Mouse (Mus musculus): ENCODE data around the gene Dzip1. TPM values are rescaled to one million over a fixed set of nuclear protein-coding genes. Genes with fewer than 3 reads are reported as not detected.

Dzip1 gene
- polyA plus RNA-seq, 1 experiment from 2014 or later = 16.4 TPM

- Histone ChIP-seq H3K9ac (ENCODE audit: low read length) (no peak overlapping the region), H3K27me3 (replicated peaks; ENCODE audit: control insufficient read depth, insufficient read depth, low read length) (no peaks in the 10 kb centered on the region), H3K9me3 (ENCODE audit: control insufficient read depth, low read length) (no peaks in the 10 kb centered on the region), H3K4me2 (ENCODE audit: low read length) (no peak overlapping the region), H3K27ac (ENCODE audit: low read depth) (no peak overlapping the region), H3K4me3 (ENCODE audit: low read depth, low read length) (no peak overlapping the region), H3K4me1 (replicated peaks; ENCODE audit: control insufficient read depth, insufficient read depth, low read length) (no peaks in the 10 kb centered on the region), H3K36me3 (ENCODE audit: control insufficient read depth, insufficient read depth, low read length) (no peaks in the 10 kb centered on the region)
- DNase-seq (ENCODE audit: low spot score) (no peak), ATAC-seq (replicated peaks; ENCODE audit: low FRiP score, low TSS enrichment, low read depth) (0 out of 2 replicates have a peak, but pooled peaks have one; percentile 35)
- WGBS = 94% methylated on average over 1 of the region's 1 CpGs
Measured at GRCm38 (mm10) chr14:118840027-118840426, 85.2 kb downstream of the Dzip1 start.

- H3K9ac ChIP-seq (ENCODE audit: low read length) = no peak overlapping the region
- H3K4me2 ChIP-seq (ENCODE audit: low read length) = no peak overlapping the region
- H3K9me3 ChIP-seq (ENCODE audit: control insufficient read depth, low read length) = no peaks in the 10 kb centered on the region
- H3K27me3 ChIP-seq (replicated peaks; ENCODE audit: control insufficient read depth, insufficient read depth, low read length) = no peaks in the 10 kb centered on the region
- H3K36me3 ChIP-seq (ENCODE audit: control insufficient read depth, insufficient read depth, low read length) = no peaks in the 10 kb centered on the region
- H3K4me1 ChIP-seq (replicated peaks; ENCODE audit: control insufficient read depth, insufficient read depth, low read length) = no peaks in the 10 kb centered on the region
- DNase-seq (ENCODE audit: low spot score) = no peak
- H3K27ac ChIP-seq (ENCODE audit: low read depth) = no peak overlapping the region
- WGBS = 65% methylated on average over 5 of the region's 5 CpGs
- no peak overlapping the region for H3K4me3 ChIP-seq (ENCODE audit: low read depth, low read length)
- ATAC-seq (replicated peaks; ENCODE audit: low FRiP score, low TSS enrichment, low read depth) = no peak
Measured at GRCm38 (mm10) chr14:118839416-118839815, 85.8 kb downstream of the Dzip1 start.

DNA sequence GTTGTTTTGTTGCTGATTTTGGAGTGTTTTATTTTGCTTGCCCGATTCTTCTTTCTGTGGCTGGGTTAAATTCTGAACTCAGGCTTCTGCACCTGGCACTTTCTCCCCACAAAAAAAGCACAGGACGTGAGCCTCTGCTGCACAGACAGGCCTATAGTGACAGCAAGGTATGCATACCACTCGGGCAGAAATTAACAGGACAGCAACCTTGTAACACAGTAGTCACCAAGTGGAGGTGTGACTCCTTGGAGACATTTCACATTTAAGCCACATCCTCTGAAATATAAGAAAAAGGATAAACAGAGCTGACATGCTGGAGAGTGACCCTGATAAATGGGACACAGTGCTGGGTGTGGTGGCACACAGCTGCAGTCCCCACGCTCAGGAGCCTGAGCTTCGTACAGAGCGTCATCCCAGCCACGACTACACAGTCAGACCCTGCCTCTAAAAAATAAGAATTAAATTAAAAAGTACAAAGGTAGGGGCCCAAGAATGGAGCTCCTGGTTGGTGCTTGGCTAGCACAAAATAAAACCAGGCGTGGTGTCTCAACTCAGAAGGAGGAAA is 86.6 kb downstream of the Dzip1 start:
- Histone ChIP-seq H3K36me3 (ENCODE audit: control insufficient read depth, insufficient read depth, low read length) (no peaks in the 10 kb centered on the region), H3K9ac (ENCODE audit: low read length) (no peak overlapping the region), H3K27me3 (replicated peaks; ENCODE audit: control insufficient read depth, insufficient read depth, low read length) (no peaks in the 10 kb centered on the region), H3K27ac (ENCODE audit: low read depth) (no peak overlapping the region), H3K4me2 (ENCODE audit: low read length) (no peak overlapping the region), H3K4me1 (replicated peaks; ENCODE audit: control insufficient read depth, insufficient read depth, low read length) (no peaks in the 10 kb centered on the region), H3K4me3 (ENCODE audit: low read depth, low read length) (no peak overlapping the region), H3K9me3 (ENCODE audit: control insufficient read depth, low read length) (no peaks in the 10 kb centered on the region)
- ATAC-seq (replicated peaks; ENCODE audit: low FRiP score, low TSS enrichment, low read depth) (no peak), DNase-seq (ENCODE audit: low spot score) (no peak)
- WGBS = 65% methylated on average over 8 of the region's 8 CpGs

DNA sequence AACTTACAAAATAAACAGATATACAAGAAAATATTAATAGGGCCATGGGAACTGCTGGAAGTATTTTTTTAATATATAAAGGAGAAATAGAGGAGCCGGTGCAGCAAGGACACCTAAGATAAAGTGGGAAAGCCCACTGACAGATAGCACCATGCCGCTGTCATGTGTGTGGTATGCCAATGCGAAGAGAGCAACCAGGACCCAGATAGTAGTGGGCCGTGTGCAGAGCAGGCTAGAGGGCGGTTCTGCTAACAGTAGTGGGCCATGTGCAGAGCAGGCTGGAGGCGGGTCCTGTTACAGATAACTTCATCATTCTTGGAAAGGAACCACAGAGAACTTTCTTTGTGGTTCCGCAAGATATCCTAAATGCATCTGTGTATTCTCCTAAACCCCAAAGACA is 88.5 kb downstream of the Dzip1 start:
- H3K27ac ChIP-seq (ENCODE audit: low read depth) = no peak overlapping the region

GRCm38 (mm10) chr14:118836145-118836544 is 89.1 kb downstream of the Dzip1 start:
- 83% methylated on average over 11 of the region's 11 CpGs for WGBS
- no peaks in the 10 kb centered on the region for H3K36me3 ChIP-seq (ENCODE audit: control insufficient read depth, insufficient read depth, low read length)
- no peak overlapping the region for H3K27ac ChIP-seq (ENCODE audit: low read depth)
- no peaks in the 10 kb centered on the region for H3K4me1 ChIP-seq (replicated peaks; ENCODE audit: control insufficient read depth, insufficient read depth, low read length)
- no peaks in the 10 kb centered on the region for H3K9me3 ChIP-seq (ENCODE audit: control insufficient read depth, low read length)
- no peak overlapping the region for H3K4me3 ChIP-seq (ENCODE audit: low read depth, low read length)
- DNase-seq (ENCODE audit: low spot score) = no peak
- no peaks in the 10 kb centered on the region for H3K27me3 ChIP-seq (replicated peaks; ENCODE audit: control insufficient read depth, insufficient read depth, low read length)
- no peak overlapping the region for H3K9ac ChIP-seq (ENCODE audit: low read length)
- no peak for ATAC-seq (replicated peaks; ENCODE audit: low FRiP score, low TSS enrichment, low read depth)
- H3K4me2 ChIP-seq (ENCODE audit: low read length) = no peak overlapping the region

More for the DNA sequence above, 88.5 kb downstream of the Dzip1 start:
- no peak overlapping the region for H3K4me2 ChIP-seq (ENCODE audit: low read length)
- ATAC-seq (replicated peaks; ENCODE audit: low FRiP score, low TSS enrichment, low read depth) = no peak
- H3K4me3 ChIP-seq (ENCODE audit: low read depth, low read length) = no peak overlapping the region
- no peaks in the 10 kb centered on the region for H3K36me3 ChIP-seq (ENCODE audit: control insufficient read depth, insufficient read depth, low read length)
- no peaks in the 10 kb centered on the region for H3K4me1 ChIP-seq (replicated peaks; ENCODE audit: control insufficient read depth, insufficient read depth, low read length)
- DNase-seq (ENCODE audit: low spot score) = no peak
- H3K9ac ChIP-seq (ENCODE audit: low read length) = no peak overlapping the region
- no peaks in the 10 kb centered on the region for H3K27me3 ChIP-seq (replicated peaks; ENCODE audit: control insufficient read depth, insufficient read depth, low read length)
- WGBS = 84% methylated on average over 7 of the region's 7 CpGs
- no peaks in the 10 kb centered on the region for H3K9me3 ChIP-seq (ENCODE audit: control insufficient read depth, low read length)

DNA sequence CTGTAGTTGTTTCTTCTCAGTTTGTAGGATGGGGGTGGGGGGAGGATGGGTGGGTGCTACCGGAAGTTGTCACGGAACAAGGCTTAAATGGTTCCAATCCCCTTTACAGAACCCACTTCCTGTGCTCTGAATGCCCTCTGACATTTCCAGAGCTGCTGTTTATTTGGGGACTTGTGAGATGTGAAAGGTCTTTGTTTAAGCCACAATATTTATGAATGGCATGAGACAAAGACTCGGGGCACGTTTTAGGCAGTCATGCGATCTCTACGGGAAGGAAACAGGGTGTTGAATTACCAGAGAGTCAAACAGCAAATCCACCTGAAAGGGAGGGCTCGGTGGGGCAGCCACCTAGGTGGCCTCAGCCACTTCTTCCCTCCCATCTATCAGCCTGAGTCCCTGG is 90.9 kb downstream of the Dzip1 start:
- no peaks in the 10 kb centered on the region for H3K36me3 ChIP-seq (ENCODE audit: control insufficient read depth, insufficient read depth, low read length)
- DNase-seq (ENCODE audit: low spot score) (no peak), ATAC-seq (replicated peaks; ENCODE audit: low FRiP score, low TSS enrichment, low read depth) (no peak)
- H3K4me1 ChIP-seq (replicated peaks; ENCODE audit: control insufficient read depth, insufficient read depth, low read length) = no peaks in the 10 kb centered on the region
- H3K27ac ChIP-seq (ENCODE audit: low read depth) = no peak overlapping the region
- no peak overlapping the region for H3K4me2 ChIP-seq (ENCODE audit: low read length)
- WGBS = 12% methylated on average over 7 of the region's 7 CpGs
- H3K9ac ChIP-seq (ENCODE audit: low read length) = no peak overlapping the region
- no peaks in the 10 kb centered on the region for H3K27me3 ChIP-seq (replicated peaks; ENCODE audit: control insufficient read depth, insufficient read depth, low read length)
- no peak overlapping the region for H3K4me3 ChIP-seq (ENCODE audit: low read depth, low read length)
- no peaks in the 10 kb centered on the region for H3K9me3 ChIP-seq (ENCODE audit: control insufficient read depth, low read length)

GRCm38 (mm10) chr14:118833241-118833640 is 92.0 kb downstream of the Dzip1 start:
- Histone ChIP-seq H3K4me2 (ENCODE audit: low read length) (no peak overlapping the region), H3K4me3 (ENCODE audit: low read depth, low read length) (no peak overlapping the region), H3K9me3 (ENCODE audit: control insufficient read depth, low read length) (no peaks in the 10 kb centered on the region), H3K4me1 (replicated peaks; ENCODE audit: control insufficient read depth, insufficient read depth, low read length) (no peaks in the 10 kb centered on the region), H3K9ac (ENCODE audit: low read length) (no peak overlapping the region), H3K36me3 (ENCODE audit: control insufficient read depth, insufficient read depth, low read length) (no peaks in the 10 kb centered on the region), H3K27ac (ENCODE audit: low read depth) (no peak overlapping the region), H3K27me3 (replicated peaks; ENCODE audit: control insufficient read depth, insufficient read depth, low read length) (no peaks in the 10 kb centered on the region)
- 90% methylated on average over 6 of the region's 6 CpGs for WGBS
- DNase-seq (ENCODE audit: low spot score) (no peak), ATAC-seq (replicated peaks; ENCODE audit: low FRiP score, low TSS enrichment, low read depth) (no peak)

GRCm38 (mm10) chr14:118831597-118831996 is 93.7 kb downstream of the Dzip1 start:
- no peak for DNase-seq (ENCODE audit: low spot score)
- Histone ChIP-seq H3K27me3 (replicated peaks; ENCODE audit: control insufficient read depth, insufficient read depth, low read length) (no peaks in the 10 kb centered on the region), H3K4me2 (ENCODE audit: low read length) (no peak overlapping the region), H3K9ac (ENCODE audit: low read length) (no peak overlapping the region), H3K4me3 (ENCODE audit: low read depth, low read length) (no peak overlapping the region), H3K4me1 (replicated peaks; ENCODE audit: control insufficient read depth, insufficient read depth, low read length) (no peaks in the 10 kb centered on the region), H3K27ac (ENCODE audit: low read depth) (no peak overlapping the region), H3K9me3 (ENCODE audit: control insufficient read depth, low read length) (no peaks in the 10 kb centered on the region), H3K36me3 (ENCODE audit: control insufficient read depth, insufficient read depth, low read length) (no peaks in the 10 kb centered on the region)
- 63% methylated on average over 4 of the region's 4 CpGs for WGBS
- ATAC-seq (replicated peaks; ENCODE audit: low FRiP score, low TSS enrichment, low read depth) = no peak

DNA sequence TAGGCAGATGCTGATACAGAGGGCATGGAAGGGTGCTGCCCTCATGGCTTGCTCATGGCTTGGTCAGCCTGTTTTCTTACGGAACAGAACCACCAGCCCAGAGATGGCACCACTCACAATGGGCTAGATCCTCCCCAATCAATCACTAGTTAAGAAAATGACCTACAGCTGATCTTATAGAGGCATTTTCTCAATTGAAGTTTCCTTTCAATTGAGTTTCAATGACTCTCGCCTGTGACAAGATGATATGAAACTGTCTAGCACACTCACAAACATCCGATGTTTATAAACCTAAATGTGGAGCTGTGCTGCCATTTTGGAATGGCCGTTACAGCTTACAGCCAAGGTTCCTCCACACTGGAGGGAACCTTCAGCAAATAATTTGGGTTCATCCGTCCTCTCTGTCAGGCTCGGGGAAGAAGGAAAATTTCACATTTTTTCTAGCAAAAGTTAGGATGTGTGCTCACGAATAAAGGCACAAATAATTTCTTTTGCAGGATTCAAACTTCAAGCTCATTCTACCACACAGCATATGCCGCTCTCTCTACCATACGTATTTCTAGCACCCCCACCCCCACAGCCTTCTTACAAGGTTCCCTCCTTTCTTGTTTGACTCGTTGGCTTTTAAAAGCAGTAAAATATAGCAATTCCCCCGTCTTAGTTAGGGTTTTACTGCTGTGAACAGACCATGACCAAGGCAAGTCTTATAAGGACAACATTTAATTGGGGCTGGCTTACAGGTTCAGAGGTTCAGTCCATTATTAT is 95.7 kb downstream of the Dzip1 start:
- Histone ChIP-seq H3K4me1 (replicated peaks; ENCODE audit: control insufficient read depth, insufficient read depth, low read length) (no peaks in the 10 kb centered on the region), H3K4me2 (ENCODE audit: low read length) (no peak overlapping the region), H3K36me3 (ENCODE audit: control insufficient read depth, insufficient read depth, low read length) (no peaks in the 10 kb centered on the region), H3K27ac (ENCODE audit: low read depth) (no peak overlapping the region), H3K9me3 (ENCODE audit: control insufficient read depth, low read length) (no peaks in the 10 kb centered on the region), H3K27me3 (replicated peaks; ENCODE audit: control insufficient read depth, insufficient read depth, low read length) (no peaks in the 10 kb centered on the region), H3K9ac (ENCODE audit: low read length) (no peak overlapping the region), H3K4me3 (ENCODE audit: low read depth, low read length) (no peak overlapping the region)
- no peak for ATAC-seq (replicated peaks; ENCODE audit: low FRiP score, low TSS enrichment, low read depth)
- 86% methylated on average over 11 of the region's 11 CpGs for WGBS
- DNase-seq (ENCODE audit: low spot score) = no peak

Measured in intestine, embryonic 14.5 days (tissue).